Mouse (Mus musculus): Measurements from ENCODE around the gene Traf6. TPM values are rescaled to one million over a fixed set of nuclear protein-coding genes. Genes with fewer than 3 reads are reported as not detected.

Traf6 gene
- polyA plus RNA-seq, 1 experiment from 2014 or later, result 13.5 TPM

Other genes with a start within 250 kb of the Traf6 start
- gene Rag2, start 53.7 kb upstream of the Traf6 start, polyA plus RNA-seq (2015; fragmentation: Nextera tagmentation; extraction: Ambion mirVana), result 116 and 143 TPM in 2 replicates
- gene Rag1, start 28.9 kb upstream of the Traf6 start, polyA plus RNA-seq (2015; fragmentation: Nextera tagmentation; extraction: Ambion mirVana), result 319 and 337 TPM in 2 replicates
- 109 and 145 TPM in 2 replicates for gene B230118H07Rik, start 28.9 kb upstream of the Traf6 start, polyA plus RNA-seq (2015; fragmentation: Nextera tagmentation; extraction: Ambion mirVana)
- 4.5 and 5.1 TPM in 2 replicates for gene Prr5l, start 204.6 kb downstream of the Traf6 start, polyA plus RNA-seq (2015; fragmentation: Nextera tagmentation; extraction: Ambion mirVana)
- 53.0 and 59.3 TPM in 2 replicates for gene Commd9, start 207.8 kb downstream of the Traf6 start, polyA plus RNA-seq (2015; fragmentation: Nextera tagmentation; extraction: Ambion mirVana)

Data from thymus, postnatal 0 days (tissue).